Mouse (Mus musculus): ENCODE data around the gene Maip1. TPM values are rescaled to one million over a fixed set of nuclear protein-coding genes. Genes with fewer than 3 reads are reported as not detected.

Gene Maip1
- total RNA-seq, 1 experiment: 12.4 TPM

- DNase-seq (ENCODE audit: low read depth, low spot score): no peak
- Histone ChIP-seq H3K9ac (ENCODE audit: insufficient read depth, low read depth, low read length, poor library complexity, severe bottlenecking) (no peak overlapping the region), H3K9me3 (ENCODE audit: control insufficient read depth, insufficient read depth, low read depth, low read length) (no peaks in the 10 kb centered on the region), H3K27ac (ENCODE audit: insufficient read depth, low read depth, low read length, poor library complexity, severe bottlenecking) (no peak overlapping the region), H3K4me1 (ENCODE audit: control insufficient read depth in 2 of 2, insufficient read depth in 2 of 2, low read length in 2 of 2, poor library complexity in 1 of 2) (no peaks in the 10 kb centered on the region), H3K4me3 (ENCODE audit: insufficient read depth in 1 of 2, low read depth in 1 of 2, low read length in 2 of 2, poor library complexity in 1 of 2, severe bottlenecking in 1 of 2) (no peak overlapping the region), H3K36me3 (ENCODE audit: control insufficient read depth, insufficient read depth, low read length, poor library complexity, severe bottlenecking) (no peaks in the 10 kb centered on the region)
- TF ChIP-seq ZNF384 (IDR thresholded peaks at IDR 0.05; ENCODE audit: low read depth, low read length) (no peak), ZC3H11A (IDR thresholded peaks at IDR 0.05; ENCODE audit: borderline replicate concordance, low read depth, low read length) (no peak), MAFK (IDR thresholded peaks at IDR 0.05; ENCODE audit: insufficient read depth, low read depth, low read length) (no peak), HCFC1 (IDR thresholded peaks at IDR 0.05; ENCODE audit: borderline replicate concordance, insufficient read depth, low read length) (no peak), CHD2 (IDR thresholded peaks at IDR 0.05; ENCODE audit: low read depth, low read length) (no peak)
- in situ Hi-C loops (cut with MboI; ENCODE audit: low sequenced_read_pairs in 2 of 2, unreplicated experiment in 2 of 2): no loop called here
Measured at GRCm38 (mm10) chr1:57460305-57460940, 54.3 kb downstream of the Maip1 start.

Other genes with a start within 250 kb of the Maip1 start
- gene 1700066M21Rik, start 28.7 kb upstream of the Maip1 start, total RNA-seq (2012; rRNA removed): 6.7 and 7.3 TPM in 2 replicates
- 23.1 and 25.5 TPM in 2 replicates for gene Tyw5, start 773 bp downstream of the Maip1 start, total RNA-seq (2012; rRNA removed)

Data from ES-E14 (cell line).